Mouse (Mus musculus) neural tube, embryonic 11.5 days (tissue): ENCODE measurements around the gene Psmd7. TPM values are rescaled to one million over a fixed set of nuclear protein-coding genes. Genes with fewer than 3 reads are reported as not detected.

Source experiments
- ATAC-seq: fragments of 200-750 bp; cut with Nextera tagmentation; 2 replicates; pipeline ENCODE4 v1.8.0; 2017; ENCODE audit warnings: moderate number of reproducible peaks, mild to moderate bottlenecking, moderate TSS enrichment, moderate library complexity; ENCODE audit not compliant: insufficient read depth, low FRiP score, low TSS enrichment
- DNase-seq: peaks from one replicate; pipeline ENCODE4 v3.0.0-alpha.2; 2015; ENCODE audit warnings: low spot score
- H3K27ac ChIP-seq: fragments of 300-500 bp; sonication (generic); 2 replicates; pipeline ENCODE4 v1.5.1; 2014; ENCODE audit warnings: low read depth, mild to moderate bottlenecking, low read length
- H3K27me3 ChIP-seq: fragments of 300-500 bp; sonication (generic); 2 replicates; pipeline ENCODE4 v1.6.1; 2014; ENCODE audit warnings: mild to moderate bottlenecking, low read length, mixed read lengths; ENCODE audit not compliant: control insufficient read depth, insufficient read depth
- H3K36me3 ChIP-seq: fragments of 300-500 bp; sonication (generic); 2 replicates; pipeline ENCODE4 v1.6.1; 2014; ENCODE audit warnings: mild to moderate bottlenecking, low read length, moderate library complexity, mixed read lengths; ENCODE audit not compliant: control insufficient read depth, insufficient read depth
- H3K4me1 ChIP-seq: fragments of 300-500 bp; sonication (generic); 2 replicates; pipeline ENCODE4 v1.6.1; 2014; ENCODE audit warnings: low read length, mixed read lengths; ENCODE audit not compliant: control insufficient read depth, insufficient read depth
- H3K4me2 ChIP-seq: fragments of 300-500 bp; sonication (generic); 2 replicates; pipeline ENCODE4 v1.6.1; 2014; ENCODE audit warnings: low read depth, mild to moderate bottlenecking, moderate library complexity
- H3K4me3 ChIP-seq: fragments of 300-500 bp; sonication (generic); 2 replicates; pipeline ENCODE4 v1.5.1; 2014; ENCODE audit warnings: low read depth, low read length
- H3K9ac ChIP-seq: fragments of 300-500 bp; sonication (generic); 2 replicates; pipeline ENCODE4 v1.6.1; 2014; ENCODE audit warnings: mild to moderate bottlenecking, low read length
- H3K9me3 ChIP-seq: fragments of 300-500 bp; sonication (generic); 2 replicates; pipeline ENCODE4 v1.6.1; 2016; ENCODE audit warnings: low read length; ENCODE audit not compliant: control insufficient read depth
- WGBS: fragments of 180-500 bp; shearing (Covaris S2); extraction: QIAGEN DNeasy Blood & Tissue Kit; methylation state at CpG from one replicate; pipeline ENCODE4 v1.1.7; 2014; 5-methylcytosine and 5-hydroxymethylcytosine counted together
- polyA plus RNA-seq: library from polyadenylated mRNA; unstranded; fragments of >200 nt; fragmentation: Nextera tagmentation; extraction: Ambion mirVana; gene quantifications from 2 replicates; pipeline ENCODE4 v1.2.1, GENCODE M21; 2014

Gene Psmd7
- polyA plus RNA-seq, 1 experiment from 2014 or later, result 339 TPM

- WGBS, result 2% methylated on average over 17 of the region's 17 CpGs
- H3K9me3 ChIP-seq, result no peaks in the 10 kb centered on the region
- DNase-seq, result peak; percentile 22
- no peaks in the 10 kb centered on the region for H3K27me3 ChIP-seq
- no peak for ATAC-seq
- H3K36me3 ChIP-seq, result peaks cover 16% of the 10 kb centered on the region
- H3K4me2 ChIP-seq, result peak overlapping the region; percentile 83
- H3K4me1 ChIP-seq, result peaks cover 4% of the 10 kb centered on the region; the same call in 1 of the 2 replicates
- peak overlapping the region; percentile 28 for H3K27ac ChIP-seq
- peak overlapping the region; percentile 80 for H3K4me3 ChIP-seq
- peak overlapping the region; percentile 79 for H3K9ac ChIP-seq
Observed at GRCm38 (mm10) chr8:107587429-107587994, 752 bp downstream of the Psmd7 start.

- Histone ChIP-seq H3K27me3 (no peaks in the 10 kb centered on the region), H3K36me3 (peaks cover 40% of the 10 kb centered on the region), H3K27ac (no peak overlapping the region), H3K9ac (no peak overlapping the region), H3K4me2 (no peak overlapping the region), H3K4me3 (no peak overlapping the region), H3K4me1 (peaks cover 1% of the 10 kb centered on the region; the same call in 1 of the 2 replicates), H3K9me3 (no peaks in the 10 kb centered on the region)
- ATAC-seq, result no peak
- DNase-seq, result no peak
- WGBS, result 93% methylated on average over 11 of the region's 11 CpGs
Observed at GRCm38 (mm10) chr8:107582136-107582535, 6.1 kb downstream of the Psmd7 start.

- H3K36me3 ChIP-seq, result peaks cover 40% of the 10 kb centered on the region
- ATAC-seq, result no peak
- WGBS, result 96% methylated on average over 4 of the region's 4 CpGs
Observed at GRCm38 (mm10) chr8:107581536-107581935, 6.7 kb downstream of the Psmd7 start.

GRCm38 (mm10) chr8:107580879-107581278, 7.4 kb downstream of the Psmd7 start:
- ATAC-seq (no peak), DNase-seq (no peak)
- no peak overlapping the region for H3K4me2 ChIP-seq
- peaks cover 40% of the 10 kb centered on the region for H3K36me3 ChIP-seq
- no peaks in the 10 kb centered on the region for H3K27me3 ChIP-seq
- H3K27ac ChIP-seq, result no peak overlapping the region
- H3K9me3 ChIP-seq, result no peaks in the 10 kb centered on the region
- WGBS, result 97% methylated on average over 13 of the region's 13 CpGs
- no peak overlapping the region for H3K9ac ChIP-seq
- H3K4me1 ChIP-seq, result no peaks in the 10 kb centered on the region
- no peak overlapping the region for H3K4me3 ChIP-seq

More at GRCm38 (mm10) chr8:107581536-107581935, 6.7 kb downstream of the Psmd7 start:
- H3K9ac ChIP-seq, result no peak overlapping the region
- DNase-seq, result no peak
- H3K4me2 ChIP-seq, result no peak overlapping the region
- H3K27me3 ChIP-seq, result no peaks in the 10 kb centered on the region
- no peaks in the 10 kb centered on the region for H3K9me3 ChIP-seq
- H3K4me1 ChIP-seq, result no peaks in the 10 kb centered on the region
- H3K27ac ChIP-seq, result no peak overlapping the region
- H3K4me3 ChIP-seq, result no peak overlapping the region

GRCm38 (mm10) chr8:107578541-107578940, 9.7 kb downstream of the Psmd7 start:
- Histone ChIP-seq H3K4me2 (no peak overlapping the region), H3K4me3 (no peak overlapping the region), H3K27ac (no peak overlapping the region), H3K9ac (no peak overlapping the region), H3K9me3 (no peaks in the 10 kb centered on the region), H3K27me3 (no peaks in the 10 kb centered on the region), H3K4me1 (no peaks in the 10 kb centered on the region), H3K36me3 (peaks cover 33% of the 10 kb centered on the region)
- WGBS, result 90% methylated on average over 8 of the region's 8 CpGs
- ATAC-seq (no peak), DNase-seq (no peak)

- no peaks in the 10 kb centered on the region for H3K4me1 ChIP-seq
- ATAC-seq (no peak), DNase-seq (no peak)
- no peak overlapping the region for H3K27ac ChIP-seq
- no peaks in the 10 kb centered on the region for H3K9me3 ChIP-seq
- WGBS, result 91% methylated on average over 8 of the region's 8 CpGs
- H3K4me3 ChIP-seq, result no peak overlapping the region
- H3K4me2 ChIP-seq, result no peak overlapping the region
- H3K36me3 ChIP-seq, result peaks cover 30% of the 10 kb centered on the region
- no peaks in the 10 kb centered on the region for H3K27me3 ChIP-seq
- H3K9ac ChIP-seq, result no peak overlapping the region
Observed at GRCm38 (mm10) chr8:107578132-107578531, 10.1 kb downstream of the Psmd7 start.

- Histone ChIP-seq H3K4me2 (no peak overlapping the region), H3K4me3 (no peak overlapping the region), H3K9me3 (no peaks in the 10 kb centered on the region), H3K27ac (no peak overlapping the region), H3K9ac (no peak overlapping the region), H3K36me3 (peaks cover 25% of the 10 kb centered on the region), H3K4me1 (no peaks in the 10 kb centered on the region), H3K27me3 (no peaks in the 10 kb centered on the region)
- DNase-seq, result no peak
- 91% methylated on average over 4 of the region's 4 CpGs for WGBS
- ATAC-seq, result no peak
Observed at GRCm38 (mm10) chr8:107577640-107578039, 10.6 kb downstream of the Psmd7 start.

- H3K27me3 ChIP-seq, result no peaks in the 10 kb centered on the region
- H3K9me3 ChIP-seq, result no peaks in the 10 kb centered on the region
- 14% methylated on average over 10 of the region's 10 CpGs for WGBS
- ATAC-seq (peak; percentile 45; the same call in 1 of the 2 replicates), DNase-seq (peak; percentile 91)
- H3K27ac ChIP-seq, result no peak overlapping the region
- no peak overlapping the region for H3K4me3 ChIP-seq
- H3K4me1 ChIP-seq, result no peaks in the 10 kb centered on the region
- H3K36me3 ChIP-seq, result peaks cover 18% of the 10 kb centered on the region
- no peak overlapping the region for H3K4me2 ChIP-seq
- peak overlapping the region; percentile 8; the same call in 1 of the 2 replicates for H3K9ac ChIP-seq
Observed at GRCm38 (mm10) chr8:107576702-107577101, 11.6 kb downstream of the Psmd7 start.

- no peaks in the 10 kb centered on the region for H3K9me3 ChIP-seq
- WGBS, result 88% methylated on average over 3 of the region's 3 CpGs
- H3K36me3 ChIP-seq, result peaks cover 1% of the 10 kb centered on the region; the same call in 1 of the 2 replicates
- H3K27me3 ChIP-seq, result no peaks in the 10 kb centered on the region
- H3K27ac ChIP-seq, result no peak overlapping the region
- H3K4me1 ChIP-seq, result no peaks in the 10 kb centered on the region
- H3K9ac ChIP-seq, result no peak overlapping the region
- H3K4me2 ChIP-seq, result no peak overlapping the region
- DNase-seq (no peak), ATAC-seq (no peak)
- H3K4me3 ChIP-seq, result no peak overlapping the region
Observed at GRCm38 (mm10) chr8:107574771-107575170, 13.5 kb downstream of the Psmd7 start.
